Mouse (Mus musculus): ENCODE measurements around the gene Slc22a5. TPM values are rescaled to one million over a fixed set of nuclear protein-coding genes. Genes with fewer than 3 reads are reported as not detected.
"Not testable (repeated sequence)": the region's sequence is repeated elsewhere in the genome, so short reads cannot be mapped to it uniquely, and the experiment has no call there.

The Slc22a5 gene
- 10 to 100 TPM; 20.9 to 23.7 TPM for total RNA-seq (2021)
- 21.6 and 31.4 TPM in 2 replicates for polyA plus RNA-seq (2012; rRNA removed)
- long read RNA-seq, transcript Slc22a5-201 (10 exons, 3,062 nt) = major isoform, 30 of 34 reads
- long read RNA-seq, partial matches to known transcripts = 1 of 34 reads
- long read RNA-seq, other reads (novel, unspliced or antisense) = 3 of 34 reads

DNA sequence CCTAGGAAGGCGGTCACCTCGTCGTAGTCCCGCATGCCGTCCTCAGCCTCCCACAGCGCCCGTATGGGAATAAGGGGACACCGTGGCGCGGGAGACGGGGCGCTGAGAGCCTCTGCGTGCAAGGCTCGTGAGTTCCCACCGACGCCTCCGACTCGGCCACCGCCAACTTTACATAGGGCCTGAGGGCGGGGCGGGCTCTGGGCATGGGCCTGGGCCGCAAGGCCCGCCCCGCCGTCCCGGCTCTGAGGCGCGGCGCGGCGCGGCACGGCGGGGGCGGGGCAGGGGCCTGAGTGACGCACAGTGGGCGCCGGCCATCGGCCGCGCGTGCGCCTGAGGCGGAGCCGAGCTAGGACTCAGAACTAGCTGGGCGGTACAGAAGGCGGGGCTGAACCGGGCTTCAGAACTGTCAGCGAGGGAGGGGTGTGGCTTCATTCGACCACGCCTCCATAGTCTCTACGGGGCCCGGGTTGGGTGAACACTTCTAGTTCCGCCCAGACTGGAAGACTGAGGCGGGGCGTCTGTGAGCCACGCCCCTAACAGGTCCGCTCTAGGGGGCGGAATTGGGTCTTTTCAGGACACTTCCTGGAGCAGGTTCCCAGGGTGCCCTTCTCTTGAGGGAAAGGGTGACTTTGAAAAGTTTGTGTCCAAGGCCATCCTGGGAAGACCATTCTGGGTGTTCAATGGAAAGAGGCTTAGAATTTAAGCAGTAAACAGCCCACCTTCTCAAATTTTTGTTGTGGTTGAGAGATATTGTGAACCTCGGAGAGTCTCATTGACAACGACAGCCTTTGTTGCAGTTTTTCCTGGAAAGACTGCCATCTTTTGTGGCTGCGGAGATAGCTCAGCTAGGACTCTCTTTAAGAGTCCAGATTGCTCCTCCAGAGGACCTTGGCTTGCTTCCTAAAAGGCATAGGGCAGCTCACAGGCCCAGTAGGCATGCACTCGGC is at the start of gene Slc22a5:
Gene Slc22a5 (minus strand): TSS at position 156 of the 947 bp plus-strand sequence.
- peak within 1 kb of the TSS; percentile 83 for H3K4me3 ChIP-seq
- WGBS = 1% methylated on average over 61 of the region's 63 CpGs
- TF ChIP-seq POLR2A (IDR thresholded peaks at IDR 0.05; ENCODE audit: insufficient read depth, low read depth, low read length) (peak; percentile 75), CTCF (IDR thresholded peaks at IDR 0.05) (peak; percentile 39), EP300 (IDR thresholded peaks at IDR 0.05; ENCODE audit: insufficient read depth, low read depth, low read length) (peak; percentile 24; the same call in 1 of the 2 replicates)

DNA sequence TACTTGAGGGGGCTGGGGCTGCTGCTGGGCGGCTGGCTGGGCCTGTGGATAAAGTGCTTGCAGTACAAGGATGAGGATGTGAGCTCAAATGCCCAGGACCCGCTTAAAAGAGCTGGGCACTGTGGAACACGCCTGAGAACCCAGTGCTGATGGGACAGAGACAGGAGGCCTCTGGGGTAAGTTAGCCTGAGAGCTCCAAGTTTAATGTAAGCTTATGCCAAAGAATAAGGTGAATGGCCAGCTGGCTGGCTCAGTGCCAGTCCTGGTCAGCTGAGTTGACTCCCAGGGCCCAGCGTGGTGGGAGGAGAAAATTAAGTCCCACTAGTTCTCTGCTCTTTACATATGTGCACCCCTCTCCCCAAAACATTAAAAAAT is 40.5 kb upstream of the Slc22a5 start:
- intact Hi-C loops (cut with DNase I) = loop anchor here (1.0 to 5.0 kb wide), 5 partner anchors 57 to 325 kb away; no protein-coding TSS in a partner anchor
- H3K79me2 ChIP-seq (replicated peaks; ENCODE audit: control insufficient read depth, insufficient read depth, low read length); H3K27ac ChIP-seq; H3K9ac ChIP-seq (ENCODE audit: low read depth, low read length); H3K36me3 ChIP-seq (ENCODE audit: control insufficient read depth, insufficient read depth, low read length); DNase-seq; H3K4me3 ChIP-seq; H3K27me3 ChIP-seq (ENCODE audit: control insufficient read depth, insufficient read depth, low read length); H3K4me1 ChIP-seq (ENCODE audit: control insufficient read depth, insufficient read depth, low read length): not testable (repeated sequence)
- 70% methylated on average over 4 of the region's 4 CpGs for WGBS

More for the DNA sequence above, at the start of gene Slc22a5:
- peaks cover 4% of the 10 kb centered on the region for H3K4me1 ChIP-seq (ENCODE audit: control insufficient read depth, insufficient read depth, low read length)
- peak; percentile 99 to 100 for DNase-seq
- H3K9ac ChIP-seq (ENCODE audit: low read depth, low read length) = peak within 1 kb of the TSS; percentile 87
- H3K36me3 ChIP-seq (ENCODE audit: control insufficient read depth, insufficient read depth, low read length) = peaks cover 12% of the 10 kb centered on the region
- intact Hi-C loops (cut with DNase I) = no loop called here
- peak within 1 kb of the TSS; percentile 92 for H3K27ac ChIP-seq
- no peaks in the 10 kb centered on the region for H3K27me3 ChIP-seq (ENCODE audit: control insufficient read depth, insufficient read depth, low read length)
- no peaks in the 10 kb centered on the region; the same call in 1 of the 2 replicates for H3K79me2 ChIP-seq (replicated peaks; ENCODE audit: control insufficient read depth, insufficient read depth, low read length)

DNA sequence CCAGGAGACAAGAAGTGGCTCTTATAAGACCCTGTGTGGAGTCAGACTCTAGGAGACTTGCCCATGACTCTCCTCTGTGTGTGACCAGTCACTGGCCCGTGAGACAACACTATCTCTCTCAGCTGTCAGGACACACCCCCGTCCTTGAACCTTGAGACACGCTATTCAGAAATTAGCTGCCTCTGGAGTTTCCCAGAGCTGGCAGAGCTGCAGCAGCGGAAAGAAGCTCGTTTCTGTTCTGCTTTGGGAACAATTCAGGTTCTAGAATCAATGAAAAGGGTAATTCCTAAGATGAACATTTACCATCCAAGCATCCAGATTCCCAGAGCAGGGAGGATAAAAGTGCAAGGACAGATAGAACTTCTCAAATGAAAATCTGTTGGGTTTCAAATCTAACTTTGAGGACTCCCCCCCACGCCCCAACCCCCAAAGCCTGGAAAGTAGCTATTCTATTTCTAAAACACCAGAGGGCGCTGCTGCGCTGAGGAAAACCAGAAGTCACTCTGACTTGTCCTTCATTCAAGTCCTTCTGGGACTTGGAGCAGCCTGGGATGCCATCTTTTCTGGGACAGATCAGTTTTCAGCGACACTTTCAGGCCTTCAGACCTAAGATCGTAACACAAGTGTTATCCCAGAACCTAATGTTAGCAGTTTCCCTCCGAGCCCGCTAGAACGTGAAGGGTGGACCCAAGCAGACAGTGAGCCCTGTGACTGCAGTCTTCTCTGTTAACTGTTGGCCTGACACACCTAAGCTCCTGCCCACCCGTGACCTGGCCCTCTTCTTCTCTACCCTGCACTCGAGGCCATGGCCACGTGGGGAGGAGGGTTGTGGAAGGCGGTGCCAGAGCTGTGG is 39.9 kb upstream of the Slc22a5 start:
- H3K79me2 ChIP-seq (replicated peaks; ENCODE audit: control insufficient read depth, insufficient read depth, low read length) = no peaks in the 10 kb centered on the region
- no peak overlapping the region for H3K9ac ChIP-seq (ENCODE audit: low read depth, low read length)
- H3K36me3 ChIP-seq (ENCODE audit: control insufficient read depth, insufficient read depth, low read length) = no peaks in the 10 kb centered on the region
- H3K27me3 ChIP-seq (ENCODE audit: control insufficient read depth, insufficient read depth, low read length) = no peaks in the 10 kb centered on the region
- intact Hi-C loops (cut with DNase I) = loop anchor here (1.0 to 5.0 kb wide), 5 partner anchors 58 to 326 kb away; no protein-coding TSS in a partner anchor
- DNase-seq = peak; percentile 51 to 61
- TF ChIP-seq CTCF (IDR thresholded peaks at IDR 0.05) (peak; percentile 79), POLR2A (IDR thresholded peaks at IDR 0.05; ENCODE audit: insufficient read depth, low read depth, low read length) (no peak), EP300 (IDR thresholded peaks at IDR 0.05; ENCODE audit: insufficient read depth, low read depth, low read length) (0 out of 2 replicates have a peak, but pooled peaks have one; percentile 32)
- WGBS = 26% methylated on average over 17 of the region's 17 CpGs
- peaks cover 1% of the 10 kb centered on the region; the same call in 1 of the 2 replicates for H3K4me1 ChIP-seq (ENCODE audit: control insufficient read depth, insufficient read depth, low read length)
- no peak overlapping the region for H3K4me3 ChIP-seq
- no peak overlapping the region for H3K27ac ChIP-seq

DNA sequence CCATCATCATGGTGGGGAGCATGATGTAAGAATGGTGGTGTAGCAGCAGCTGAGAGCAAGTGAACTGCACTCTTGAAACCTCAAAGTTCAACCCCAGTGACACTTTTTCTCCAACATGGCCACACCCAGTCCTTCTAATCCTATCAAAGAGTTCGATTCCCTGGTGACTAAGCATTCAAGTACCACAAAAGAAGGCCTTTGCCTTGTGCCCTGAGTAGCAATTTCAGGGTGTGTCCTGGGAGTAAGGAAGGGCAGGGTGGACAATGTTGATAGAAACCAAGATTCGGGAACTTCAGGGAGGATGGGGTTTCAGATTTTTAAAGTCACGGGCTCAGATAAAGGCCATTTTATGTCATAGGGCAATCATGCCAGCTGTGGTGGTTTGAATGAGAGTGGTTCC is 38.3 kb upstream of the Slc22a5 start:
- Histone ChIP-seq H3K79me2 (replicated peaks; ENCODE audit: control insufficient read depth, insufficient read depth, low read length) (no peaks in the 10 kb centered on the region), H3K36me3 (ENCODE audit: control insufficient read depth, insufficient read depth, low read length) (no peaks in the 10 kb centered on the region), H3K27me3 (ENCODE audit: control insufficient read depth, insufficient read depth, low read length) (no peaks in the 10 kb centered on the region), H3K4me1 (ENCODE audit: control insufficient read depth, insufficient read depth, low read length) (peaks cover 1% of the 10 kb centered on the region; the same call in 1 of the 2 replicates), H3K9ac (ENCODE audit: low read depth, low read length) (no peak overlapping the region), H3K27ac (no peak overlapping the region), H3K4me3 (no peak overlapping the region)
- DNase-seq = no peak
- no peak for TF ChIP-seq CTCF (IDR thresholded peaks at IDR 0.05)
- TF ChIP-seq POLR2A (IDR thresholded peaks at IDR 0.05; ENCODE audit: insufficient read depth, low read depth, low read length) = no peak
- TF ChIP-seq EP300 (IDR thresholded peaks at IDR 0.05; ENCODE audit: insufficient read depth, low read depth, low read length) = no peak
- 84% methylated on average over 3 of the region's 3 CpGs for WGBS
- intact Hi-C loops (cut with DNase I) = loop anchor here (2.0 to 5.0 kb wide), 4 partner anchors 73 to 328 kb away; no protein-coding TSS in a partner anchor

DNA sequence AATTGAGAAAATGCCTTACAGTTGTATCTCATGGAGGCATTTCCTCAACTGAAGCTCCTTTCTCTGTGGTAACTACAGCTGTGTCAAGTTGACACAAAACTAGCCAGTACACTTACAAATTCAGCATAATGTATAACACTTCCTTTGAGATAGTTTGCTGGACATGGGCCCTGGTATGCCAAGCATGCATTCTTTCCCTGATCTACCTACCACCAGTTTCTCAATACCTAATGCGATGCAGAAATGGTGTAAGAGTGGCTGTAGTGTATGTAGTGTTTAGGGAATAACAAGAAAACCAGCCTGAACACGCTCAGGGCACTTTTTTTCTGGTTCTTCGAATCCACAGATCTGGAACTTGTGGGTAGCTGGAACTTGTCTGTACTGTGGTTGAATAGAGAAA is 37.1 kb upstream of the Slc22a5 start:
- H3K9ac ChIP-seq (ENCODE audit: low read depth, low read length) = no peak overlapping the region
- H3K27me3 ChIP-seq (ENCODE audit: control insufficient read depth, insufficient read depth, low read length) = no peaks in the 10 kb centered on the region; the same call in 1 of the 2 replicates
- no peaks in the 10 kb centered on the region for H3K36me3 ChIP-seq (ENCODE audit: control insufficient read depth, insufficient read depth, low read length)
- no peak for DNase-seq
- H3K79me2 ChIP-seq (replicated peaks; ENCODE audit: control insufficient read depth, insufficient read depth, low read length) = no peaks in the 10 kb centered on the region
- H3K4me3 ChIP-seq = no peak overlapping the region
- 66% methylated on average over 3 of the region's 3 CpGs for WGBS
- intact Hi-C loops (cut with DNase I) = no loop called here
- H3K4me1 ChIP-seq (ENCODE audit: control insufficient read depth, insufficient read depth, low read length) = peaks cover 1% of the 10 kb centered on the region; the same call in 1 of the 2 replicates
- H3K27ac ChIP-seq = no peak overlapping the region
- no peak for TF ChIP-seq EP300 (IDR thresholded peaks at IDR 0.05; ENCODE audit: insufficient read depth, low read depth, low read length)
- TF ChIP-seq POLR2A (IDR thresholded peaks at IDR 0.05; ENCODE audit: insufficient read depth, low read depth, low read length) = no peak
- TF ChIP-seq CTCF (IDR thresholded peaks at IDR 0.05) = no peak
